Mouse (Mus musculus) limb, embryonic 14.5 days (tissue): Measurements from ENCODE around the gene Celf2. TPM values are rescaled to one million over a fixed set of nuclear protein-coding genes. Genes with fewer than 3 reads are reported as not detected.

ENCODE experiments used
- ATAC-seq: fragments of 200-750 bp; cut with Nextera tagmentation; 2 replicates; pipeline ENCODE4 v1.8.0; 2017; ENCODE audit warnings: low read depth, moderate number of reproducible peaks, moderate TSS enrichment; ENCODE audit not compliant: low FRiP score
- DNase-seq: peaks from one replicate; pipeline ENCODE4 v3.0.0-alpha.2; 2015; ENCODE audit warnings: low spot score
- H3K27ac ChIP-seq: fragments of 300-500 bp; sonication (generic); replicated peaks from 2 replicates; pipeline ENCODE4 v1.5.1; 2014; ENCODE audit warnings: low read depth, mild to moderate bottlenecking, low read length, moderate library complexity, mixed read lengths
- H3K27me3 ChIP-seq: fragments of 300-500 bp; sonication (generic); 2 replicates; pipeline ENCODE4 v1.6.1; 2014; ENCODE audit warnings: low read length, mixed read lengths; ENCODE audit not compliant: control insufficient read depth, insufficient read depth
- H3K36me3 ChIP-seq: fragments of 300-500 bp; sonication (generic); 2 replicates; pipeline ENCODE4 v1.6.1; 2014; ENCODE audit warnings: mild to moderate bottlenecking, low read length, moderate library complexity, mixed read lengths; ENCODE audit not compliant: control insufficient read depth, insufficient read depth
- H3K4me1 ChIP-seq: fragments of 300-500 bp; sonication (generic); 2 replicates; pipeline ENCODE4 v1.6.1; 2014; ENCODE audit warnings: antibody characterized with exemption, low read length, mixed read lengths; ENCODE audit not compliant: control insufficient read depth, insufficient read depth
- H3K4me2 ChIP-seq: fragments of 300-500 bp; sonication (generic); replicated peaks from 2 replicates; pipeline ENCODE4 v1.6.1; 2014; ENCODE audit warnings: low read depth, mild to moderate bottlenecking, low read length, moderate library complexity; ENCODE audit not compliant: severe bottlenecking
- H3K4me3 ChIP-seq: fragments of 300-500 bp; sonication (generic); replicated peaks from 2 replicates; pipeline ENCODE4 v1.5.1; 2014; ENCODE audit warnings: low read length
- H3K9ac ChIP-seq: fragments of 300-500 bp; sonication (generic); 2 replicates; pipeline ENCODE4 v1.6.1; 2014; ENCODE audit warnings: mild to moderate bottlenecking, low read depth, low read length, moderate library complexity; ENCODE audit not compliant: severe bottlenecking
- H3K9me3 ChIP-seq: fragments of 300-500 bp; sonication (generic); 2 replicates; pipeline ENCODE4 v1.6.1; 2016; ENCODE audit warnings: low read length; ENCODE audit not compliant: control insufficient read depth
- POLR2A ChIP-seq: fragments of 200-500 bp; IDR thresholded peaks from 2 replicates; pipeline ENCODE4 v1.8.0; 2012; ENCODE audit warnings: inconsistent platforms, mild to moderate bottlenecking, moderate library complexity, borderline replicate concordance; ENCODE audit not compliant: insufficient read depth, insufficient read length; ENCODE audit errors: extremely low read depth
- WGBS: fragments of 180-500 bp; shearing (Covaris S2); extraction: QIAGEN DNeasy Blood & Tissue Kit; methylation state at CpG from one replicate; pipeline ENCODE4 v1.1.7; 2014; 5-methylcytosine and 5-hydroxymethylcytosine counted together
- polyA plus RNA-seq, 2 experiments: library from polyadenylated mRNA; depleted of rRNA in 1 of 2; stranded (reverse) in 1 of 2; unstranded in 1 of 2; fragments of >200 nt; fragmentation: Nextera tagmentation in 1 of 2; extraction: Ambion mirVana in 1 of 2; gene quantifications; 2 replicates each; pipeline versions ENCODE4 v1.2.1 to v1.2.3; 2012 to 2014

The Celf2 gene
- polyA plus RNA-seq, 2 experiments = 55.3 to 75.1 TPM

DNA sequence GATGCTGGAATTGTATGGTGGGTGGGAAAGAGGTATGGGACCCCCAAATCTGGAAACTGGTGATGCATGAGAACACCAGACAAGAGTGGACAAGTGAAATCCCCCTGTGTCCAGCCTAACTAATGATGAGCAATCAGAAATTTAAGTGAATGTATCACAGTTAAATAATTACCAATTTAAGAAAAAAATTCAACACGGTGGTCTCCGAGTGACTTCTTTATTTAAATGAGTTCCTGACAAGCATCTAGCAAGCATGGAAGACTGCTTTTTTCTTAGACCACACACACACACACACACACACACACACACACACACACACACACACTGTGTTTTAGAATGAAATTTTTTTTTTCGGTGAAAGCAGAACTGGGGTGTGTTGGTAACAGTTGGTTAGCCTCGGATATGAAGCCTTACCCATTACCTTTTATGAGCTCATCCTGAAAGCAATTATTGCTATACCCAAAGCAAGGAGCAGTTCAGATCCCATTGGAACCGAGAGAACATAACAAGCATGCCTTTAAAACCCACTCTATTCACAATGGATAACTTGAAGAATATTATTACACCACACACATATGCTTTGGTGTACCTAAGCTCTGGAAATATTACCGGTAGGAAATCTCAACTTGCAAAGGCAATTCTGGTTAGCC, 627.0 kb downstream of the Celf2 start:
- 55% methylated on average over 6 of the region's 6 CpGs for WGBS
- no peaks in the 10 kb centered on the region for H3K9me3 ChIP-seq
- ATAC-seq (no peak), DNase-seq (no peak)
- H3K27me3 ChIP-seq = no peaks in the 10 kb centered on the region
- no peak for TF ChIP-seq POLR2A
- no peak overlapping the region for H3K9ac ChIP-seq
- no peak overlapping the region for H3K4me2 ChIP-seq
- H3K27ac ChIP-seq = no peak overlapping the region
- H3K4me1 ChIP-seq = no peaks in the 10 kb centered on the region
- H3K4me3 ChIP-seq = no peak overlapping the region
- no peaks in the 10 kb centered on the region for H3K36me3 ChIP-seq

DNA sequence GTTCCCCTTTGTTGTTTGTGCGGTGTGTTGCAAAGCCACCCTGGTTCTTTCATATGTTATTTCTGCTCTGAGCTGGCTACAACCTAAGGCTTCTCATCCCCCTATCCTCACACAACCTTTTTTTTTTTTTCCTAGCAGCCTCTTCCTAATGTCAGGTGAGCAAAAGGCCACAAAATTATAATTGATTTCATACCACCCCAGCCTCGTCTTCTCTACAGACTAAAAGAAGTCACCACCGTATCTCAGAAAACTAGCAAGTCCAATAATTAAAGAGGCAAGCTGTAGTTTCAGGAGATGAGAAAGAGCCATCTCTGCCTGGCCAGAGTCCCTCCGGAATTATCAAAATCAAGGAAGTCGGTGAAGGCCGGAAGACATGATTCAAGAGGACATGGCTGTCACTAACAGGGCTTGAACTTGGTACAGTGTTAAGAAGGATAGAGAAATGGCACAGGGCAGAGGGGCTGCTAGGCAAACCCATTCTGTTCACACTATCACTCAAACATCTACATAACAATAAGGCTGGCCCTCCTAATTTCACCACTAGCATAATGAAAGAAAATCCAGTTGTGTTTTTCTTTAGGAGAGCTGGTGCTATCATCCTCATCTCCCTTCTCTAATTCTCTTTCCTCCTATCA, 628.3 kb downstream of the Celf2 start:
- ATAC-seq = no peak

DNA sequence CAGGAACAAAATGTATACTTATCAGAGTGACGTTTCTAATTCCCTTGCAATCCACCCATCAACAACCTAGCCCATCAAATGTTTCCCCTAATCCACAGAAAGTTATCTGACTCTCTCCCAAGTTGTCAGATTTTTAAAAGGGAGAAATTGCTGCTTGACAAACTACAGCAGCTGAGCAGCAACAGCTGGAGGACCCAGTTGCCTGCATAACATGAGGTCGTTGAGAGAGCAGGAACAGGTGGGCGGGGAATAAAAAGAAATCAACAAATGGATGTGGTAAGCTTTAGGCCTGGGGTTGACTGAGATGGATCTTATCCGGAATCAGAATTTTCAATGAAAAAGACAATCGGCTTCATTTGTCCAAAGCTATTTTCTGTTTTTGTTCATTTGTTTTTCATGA, 632.3 kb downstream of the Celf2 start:
- H3K27ac ChIP-seq = no peak overlapping the region
- no peak for TF ChIP-seq POLR2A

More for the DNA sequence above, 628.3 kb downstream of the Celf2 start:
- H3K4me2 ChIP-seq = no peak overlapping the region
- no peak for TF ChIP-seq POLR2A
- H3K9me3 ChIP-seq = no peaks in the 10 kb centered on the region
- 87% methylated on average over 6 of the region's 6 CpGs for WGBS
- no peak overlapping the region for H3K27ac ChIP-seq
- H3K36me3 ChIP-seq = no peaks in the 10 kb centered on the region
- H3K4me1 ChIP-seq = no peaks in the 10 kb centered on the region
- no peak overlapping the region for H3K4me3 ChIP-seq
- no peak for DNase-seq
- H3K27me3 ChIP-seq = no peaks in the 10 kb centered on the region
- H3K9ac ChIP-seq = no peak overlapping the region

DNA sequence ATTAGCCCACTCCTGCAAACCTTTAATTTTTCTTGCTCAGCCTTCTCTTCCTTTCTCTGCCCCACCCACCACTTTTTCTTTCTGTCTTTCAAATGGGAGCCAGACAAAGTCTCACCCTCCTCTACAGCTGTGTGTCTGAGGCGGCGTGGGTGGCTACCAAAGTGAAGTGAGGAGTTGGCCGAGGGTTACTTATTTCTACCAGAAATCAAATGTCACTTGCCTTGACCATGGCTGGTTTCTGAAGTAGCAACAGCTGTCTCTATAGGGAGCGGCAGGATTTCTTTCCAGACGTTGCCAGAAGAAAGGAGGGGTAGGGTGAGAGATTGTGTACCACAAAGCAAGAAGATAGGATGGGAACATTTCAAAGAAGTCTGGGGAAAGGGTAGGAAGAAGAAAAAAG, 632.8 kb downstream of the Celf2 start:
- peak; percentile 24 for DNase-seq
- H3K4me1 ChIP-seq = peaks cover 14% of the 10 kb centered on the region
- ATAC-seq = peak; percentile 24; the same call in 1 of the 2 replicates
- H3K9ac ChIP-seq = no peak overlapping the region
- TF ChIP-seq POLR2A = no peak
- H3K27ac ChIP-seq = no peak overlapping the region
- no peaks in the 10 kb centered on the region for H3K9me3 ChIP-seq
- no peak overlapping the region for H3K4me2 ChIP-seq
- no peak overlapping the region for H3K4me3 ChIP-seq
- H3K27me3 ChIP-seq = peaks cover 4% of the 10 kb centered on the region; the same call in 1 of the 2 replicates
- 61% methylated on average over 5 of the region's 5 CpGs for WGBS
- H3K36me3 ChIP-seq = no peaks in the 10 kb centered on the region

More for the DNA sequence above, 632.3 kb downstream of the Celf2 start:
- Histone ChIP-seq H3K9me3 (no peaks in the 10 kb centered on the region), H3K4me3 (no peak overlapping the region), H3K36me3 (no peaks in the 10 kb centered on the region), H3K27me3 (peaks cover 4% of the 10 kb centered on the region; the same call in 1 of the 2 replicates), H3K4me1 (peaks cover 14% of the 10 kb centered on the region), H3K9ac (no peak overlapping the region), H3K4me2 (no peak overlapping the region)
- peak; percentile 70 for ATAC-seq
- WGBS = 64% methylated on average over 5 of the region's 5 CpGs
- DNase-seq = peak; percentile 64

DNA sequence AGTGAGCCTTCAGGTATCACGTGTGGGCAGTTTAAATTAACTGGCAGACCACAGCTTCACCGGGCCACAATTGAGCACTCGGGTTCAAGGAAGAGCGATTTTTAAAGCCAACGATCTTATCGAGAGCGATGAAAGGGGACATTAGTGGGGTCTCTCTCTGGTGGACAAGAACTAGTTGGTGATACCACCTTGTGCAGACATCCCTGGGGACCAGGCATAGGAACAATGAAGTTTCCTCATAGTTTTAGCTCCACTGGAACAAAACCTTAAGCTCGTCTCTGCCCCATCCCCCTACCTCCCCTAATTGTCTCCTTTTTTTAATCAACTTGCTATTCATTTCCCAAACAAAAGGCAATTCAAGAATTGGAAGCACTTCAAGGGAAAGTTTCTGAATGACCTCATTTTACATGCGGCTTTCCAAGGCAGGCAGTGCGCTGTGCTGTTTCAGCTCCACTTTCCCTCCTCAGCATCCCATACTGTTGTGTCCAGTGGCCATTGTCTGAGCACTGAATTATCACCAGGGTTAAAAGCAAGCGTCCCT, 634.2 kb downstream of the Celf2 start:
- ATAC-seq = no peak
- Histone ChIP-seq H3K27ac (no peak overlapping the region), H3K9me3 (no peaks in the 10 kb centered on the region), H3K4me1 (peaks cover 14% of the 10 kb centered on the region), H3K27me3 (peaks cover 13% of the 10 kb centered on the region; the same call in 1 of the 2 replicates), H3K4me2 (peak overlapping the region; percentile 13; the same call in 1 of the 2 replicates), H3K9ac (no peak overlapping the region), H3K4me3 (peak overlapping the region; percentile 7), H3K36me3 (no peaks in the 10 kb centered on the region)
- DNase-seq = peak; percentile 30
- 26% methylated on average over 11 of the region's 11 CpGs for WGBS
- no peak for TF ChIP-seq POLR2A
